Mouse (Mus musculus) testis, postnatal 10 days (tissue): ENCODE data around the gene Adgrd1.

Experiments used
- DNase-seq: peaks from one replicate; pipeline ENCODE4 v3.0.0; 2021; ENCODE audit warnings: low spot score

Gene Adgrd1

DNA sequence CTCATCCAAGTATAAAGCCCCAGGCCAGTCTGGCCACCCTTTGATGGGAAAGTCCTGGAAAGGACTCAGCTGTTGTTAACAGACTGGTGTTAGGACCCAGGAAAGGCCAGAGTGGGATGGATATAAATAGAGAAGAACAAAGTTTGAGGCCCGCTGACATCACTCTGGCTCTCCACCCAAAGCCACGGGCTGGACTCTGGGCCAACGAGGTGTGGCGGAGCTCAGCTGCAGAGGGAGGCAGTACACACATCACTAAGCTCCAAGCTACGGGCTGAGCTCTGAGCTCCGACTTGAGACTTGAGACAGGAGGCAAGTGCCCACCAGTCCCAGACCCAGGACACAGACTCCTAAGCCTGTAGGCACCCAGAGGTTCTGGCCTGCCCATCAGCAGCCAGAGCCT is at the start of gene Adgrd1:
Adgrd1 (plus strand) TSS at position 240 of the 400 bp plus-strand sequence.
- peak; percentile 51 for DNase-seq

DNA sequence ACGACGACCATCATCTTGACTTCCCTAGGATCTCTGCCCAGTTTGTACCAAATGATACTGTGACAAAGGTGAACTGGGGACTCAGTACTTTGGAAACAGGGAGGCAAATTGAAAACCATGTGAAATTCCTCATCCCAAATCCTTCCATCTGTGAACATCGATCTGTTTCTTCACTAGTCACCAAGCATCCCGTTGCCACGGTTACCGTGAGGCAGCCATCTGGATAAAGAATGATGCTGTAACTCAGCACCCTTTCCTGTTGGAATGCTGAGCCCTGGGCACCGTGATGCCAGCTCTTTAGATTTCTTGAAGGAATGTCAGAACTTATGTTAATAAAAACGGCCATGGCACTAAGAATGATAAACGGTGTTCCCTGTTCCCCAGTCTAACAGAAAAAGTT is 47.2 kb upstream of the Adgrd1 start:
- no peak for DNase-seq

DNA sequence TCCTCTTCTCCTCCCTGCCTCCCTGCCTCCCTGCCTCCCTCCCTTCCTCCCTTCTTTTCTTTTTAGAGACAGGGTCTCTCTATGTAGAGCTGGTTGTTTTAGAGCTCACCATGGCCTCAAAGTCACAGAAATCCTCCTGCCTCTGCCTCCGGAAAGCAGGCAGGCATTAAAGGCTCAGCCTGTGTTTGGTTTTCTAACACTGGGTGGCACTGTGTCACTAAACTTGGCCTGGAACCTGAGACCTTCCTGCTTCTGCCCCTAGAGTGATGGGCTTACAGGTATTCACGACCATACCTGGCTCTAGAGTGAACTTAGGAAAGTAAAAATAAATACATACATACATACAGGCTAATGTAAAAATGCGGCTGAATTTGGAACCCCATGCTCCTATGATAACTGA is 44.6 kb upstream of the Adgrd1 start:
- no peak for DNase-seq

DNA sequence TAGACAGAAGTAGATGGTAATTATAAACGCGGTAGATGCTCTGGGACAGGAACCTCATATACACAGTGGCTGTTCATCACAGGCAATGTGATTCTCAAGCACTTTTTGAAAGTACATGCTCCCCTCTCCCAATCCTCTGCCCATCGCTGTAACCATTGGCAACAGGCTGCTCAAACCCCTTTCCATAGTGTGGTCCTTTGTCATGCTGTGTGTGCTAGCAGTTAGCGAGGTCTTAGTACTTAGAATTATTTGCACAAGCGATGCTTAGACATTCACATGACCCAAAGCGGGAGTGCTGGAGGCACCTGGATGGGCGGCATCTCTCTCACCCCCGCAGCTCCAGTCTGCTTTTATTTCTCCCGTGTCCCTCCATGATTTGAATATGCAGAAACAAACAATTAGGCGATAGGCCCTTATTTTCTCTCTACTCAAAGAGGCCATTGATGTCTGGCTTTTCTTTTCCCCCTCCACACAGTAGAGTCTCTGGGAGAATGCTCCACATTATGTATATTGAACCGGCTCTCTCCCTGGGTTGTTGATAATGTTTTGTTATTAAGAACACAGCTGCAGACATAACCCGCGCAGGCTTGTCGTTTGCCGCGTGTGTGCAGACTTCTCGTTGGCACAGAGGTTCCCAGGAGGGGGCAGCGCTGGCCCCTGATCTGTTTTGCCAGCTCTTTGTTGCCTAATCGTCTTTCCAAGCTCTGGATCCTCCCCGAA is 43.8 kb upstream of the Adgrd1 start:
- DNase-seq: no peak

DNA sequence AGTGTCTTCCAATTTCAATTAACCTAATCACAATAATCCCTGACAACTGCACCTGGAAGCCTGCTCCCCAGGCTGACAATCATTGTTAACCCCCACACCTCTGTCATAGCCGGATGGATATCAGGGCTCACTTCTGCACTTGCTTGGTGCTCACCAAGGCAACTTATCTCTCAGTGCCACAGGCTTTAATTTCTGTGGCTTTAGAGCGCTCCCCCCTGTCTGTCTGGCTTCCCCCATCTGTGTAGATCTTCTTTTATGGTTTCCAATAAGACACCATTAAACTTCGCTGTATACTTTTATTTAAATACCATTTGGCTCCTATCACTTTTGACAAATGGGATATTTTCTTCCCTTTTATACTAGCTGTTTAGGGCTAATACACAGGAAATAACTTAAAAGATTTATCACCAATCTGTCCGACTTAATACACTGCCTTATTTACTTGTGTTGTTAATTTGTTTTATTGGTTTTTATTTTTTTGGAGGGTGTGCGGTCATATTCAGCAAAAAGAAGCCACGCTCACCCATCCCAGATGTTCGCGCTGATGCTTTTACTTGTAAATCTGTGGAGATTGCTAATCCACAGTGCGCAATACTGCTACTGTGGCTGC is 41.8 kb upstream of the Adgrd1 start:
- DNase-seq: no peak

DNA sequence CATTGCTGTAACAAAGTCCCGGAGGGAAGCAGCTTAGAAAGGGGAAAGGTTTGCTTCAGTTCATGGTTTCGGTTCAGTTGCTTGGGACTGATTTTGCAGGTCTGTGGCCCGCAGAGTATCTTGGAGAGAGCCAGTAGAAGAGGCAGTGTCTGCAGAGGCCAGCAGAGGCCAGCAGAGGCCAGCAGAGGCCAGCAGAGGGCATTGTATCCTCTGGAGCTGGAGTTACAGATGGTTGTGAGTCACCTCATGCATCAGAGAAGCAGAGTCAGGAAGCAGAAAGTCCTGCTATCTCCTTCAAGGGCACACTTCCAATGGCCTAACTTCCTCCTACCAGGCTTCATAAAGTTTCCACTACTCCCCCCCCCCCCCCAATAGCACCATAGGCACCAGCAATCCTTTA is 37.4 kb upstream of the Adgrd1 start:
- DNase-seq: no peak

DNA sequence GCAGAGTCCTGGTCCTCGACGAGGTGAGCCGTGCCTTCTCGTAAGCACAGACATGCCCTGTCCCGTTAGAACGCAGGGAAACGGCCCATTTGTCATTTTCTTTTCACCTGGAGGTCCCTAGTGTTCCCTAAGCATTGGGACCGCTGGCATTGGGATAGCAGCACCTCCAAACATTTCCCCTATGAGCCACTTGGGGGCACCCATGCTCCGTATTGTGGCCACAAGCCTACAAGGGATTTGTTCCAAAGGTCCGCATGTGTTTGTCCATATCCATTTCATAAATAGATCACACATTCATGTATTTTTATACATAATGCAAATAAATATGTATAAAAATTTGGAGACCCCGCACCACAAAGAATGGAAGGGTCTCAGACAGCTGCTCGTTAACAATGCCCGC is 35.0 kb upstream of the Adgrd1 start:
- peak; percentile 80 for DNase-seq

DNA sequence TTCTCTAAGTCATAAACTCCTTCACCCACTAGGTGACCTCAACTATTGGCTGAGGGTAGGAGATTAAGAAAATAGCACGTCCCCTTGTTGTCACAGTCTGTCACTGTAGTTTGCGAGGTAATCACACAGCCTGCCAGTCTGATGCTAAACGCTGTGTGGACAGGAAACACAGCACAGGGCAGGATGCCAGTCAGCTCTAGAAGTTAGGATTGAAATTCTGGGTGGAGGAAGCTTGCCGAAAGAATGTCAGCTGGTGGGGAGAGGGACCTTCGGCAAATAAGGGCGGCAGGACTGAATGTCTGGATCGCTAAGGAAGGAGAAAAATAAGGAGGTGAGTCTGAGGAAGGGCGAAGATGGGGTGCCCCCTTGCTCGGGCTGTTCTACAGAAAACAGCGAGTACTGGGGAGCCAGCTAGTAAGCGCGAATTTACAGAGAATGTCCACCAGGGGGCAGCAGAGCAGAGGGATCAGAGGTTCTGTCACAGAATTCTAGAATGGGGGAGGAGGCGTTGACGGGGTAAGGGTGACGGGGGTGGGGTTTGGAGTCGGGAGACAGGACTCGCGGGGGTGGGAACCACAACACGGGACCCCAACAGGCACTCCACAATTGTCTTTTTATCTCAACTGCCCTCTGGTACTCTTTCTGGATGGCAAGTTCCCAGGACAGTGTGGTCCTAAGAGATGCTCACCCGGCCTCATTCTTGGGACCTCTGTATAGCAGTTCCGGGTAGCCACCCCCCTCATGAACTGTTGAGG is 33.3 kb upstream of the Adgrd1 start:
- peak; percentile 91 for DNase-seq

DNA sequence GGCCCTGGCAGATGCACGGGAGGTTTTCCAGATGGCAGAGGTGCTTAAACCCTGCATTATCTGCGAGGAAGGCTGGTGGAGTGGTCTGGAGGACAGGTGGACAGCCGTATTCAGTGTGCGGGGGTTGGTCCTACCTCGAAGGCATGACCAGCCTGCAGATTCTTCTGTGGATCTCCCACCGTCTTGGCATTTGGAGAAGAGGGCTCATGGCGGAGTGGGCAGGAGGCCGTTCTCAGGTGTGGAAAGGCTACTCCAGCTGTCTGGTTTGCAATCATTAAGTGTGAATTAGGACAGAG is 32.8 kb upstream of the Adgrd1 start:
- DNase-seq: no peak

DNA sequence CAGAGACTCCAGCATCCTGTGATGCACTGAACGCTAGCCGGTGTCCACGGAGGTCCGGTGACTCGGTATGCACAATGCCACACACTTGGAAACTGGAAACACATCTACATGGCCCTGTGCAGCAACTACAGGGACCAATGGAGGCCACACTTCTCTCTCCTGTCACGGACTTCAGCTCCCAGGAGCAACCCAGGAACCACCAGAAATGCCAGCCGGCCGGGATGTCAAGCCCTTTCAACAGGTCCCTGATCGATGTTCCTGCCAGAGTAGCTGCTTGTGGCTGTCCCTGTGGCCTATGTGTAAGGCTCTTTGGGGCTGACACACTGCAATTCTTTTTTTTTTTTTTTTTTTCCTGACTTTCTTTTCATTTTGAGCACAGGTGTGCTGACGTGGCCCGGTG is 32.4 kb upstream of the Adgrd1 start:
- no peak for DNase-seq

DNA sequence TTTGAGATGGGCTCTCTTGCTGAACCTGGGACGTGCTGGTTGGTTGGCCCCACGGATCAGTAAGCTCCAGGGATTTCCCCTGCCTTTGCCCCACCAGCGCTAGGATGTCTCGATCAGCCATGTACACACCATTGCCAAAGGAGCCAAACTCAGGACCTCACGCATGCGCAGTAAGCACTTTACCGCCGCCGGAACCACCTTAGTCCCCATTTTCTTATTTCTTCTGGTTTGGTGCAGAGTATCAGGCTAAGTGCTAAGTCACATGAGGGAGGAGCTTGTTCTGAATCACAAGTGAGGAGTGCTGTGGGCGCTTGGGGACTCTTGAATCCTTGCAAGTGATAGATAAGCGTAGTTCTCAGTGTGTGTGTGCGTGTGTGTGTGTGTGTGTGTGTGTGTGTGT is 31.2 kb upstream of the Adgrd1 start:
- no peak for DNase-seq

DNA sequence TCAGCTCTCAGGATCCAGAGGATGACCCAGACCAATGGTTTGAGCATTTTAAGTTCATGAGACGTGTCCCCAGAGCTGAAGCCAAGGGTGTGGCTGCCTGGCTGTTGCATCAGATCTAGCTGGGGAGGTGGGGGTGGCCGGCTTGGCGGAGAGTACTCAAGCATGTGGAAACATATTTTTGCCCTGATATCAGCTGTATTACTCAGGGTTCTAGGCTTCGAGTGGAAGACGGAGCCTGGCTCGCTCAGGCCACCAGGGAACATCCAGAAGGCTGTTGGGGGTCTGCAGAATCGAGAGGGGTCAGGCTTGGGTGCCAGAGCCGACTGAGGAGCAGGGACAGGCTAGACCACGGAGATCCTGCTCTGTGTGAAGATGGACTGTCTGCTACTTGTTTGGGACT is 30.6 kb upstream of the Adgrd1 start:
- DNase-seq: no peak

DNA sequence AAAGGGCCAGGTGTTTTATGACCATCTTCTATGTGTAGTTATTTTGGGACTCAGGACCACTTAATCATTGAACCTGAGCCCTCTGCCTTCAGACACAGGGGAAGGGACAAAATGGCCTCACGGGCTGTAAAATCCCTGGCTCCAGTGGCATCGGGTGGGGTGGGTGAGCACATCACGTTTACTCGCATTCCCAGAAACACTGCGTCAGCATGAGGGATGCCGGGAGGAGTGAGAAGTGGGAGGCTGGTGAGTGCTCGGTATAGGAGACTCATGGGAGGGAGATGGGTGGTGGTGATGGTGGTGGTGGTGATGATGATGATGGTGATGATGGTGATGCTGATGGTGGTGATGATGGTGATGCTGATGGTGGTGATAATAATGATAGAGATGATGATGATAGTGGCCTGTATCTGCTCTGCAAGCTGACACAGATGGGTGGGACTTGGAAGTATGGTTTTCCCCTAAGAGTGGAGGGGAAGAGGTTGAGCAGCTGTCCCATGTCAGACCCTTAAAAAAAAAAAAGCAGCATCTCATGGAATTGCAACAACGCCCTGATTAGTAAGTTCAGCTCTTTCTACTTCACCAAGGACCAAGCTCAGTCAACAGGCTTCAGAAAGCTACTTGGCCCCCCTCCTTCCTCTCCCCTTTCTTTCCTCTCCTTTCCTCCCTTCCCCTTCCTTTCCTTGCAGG is 29.9 kb upstream of the Adgrd1 start:
- DNase-seq: no peak

DNA sequence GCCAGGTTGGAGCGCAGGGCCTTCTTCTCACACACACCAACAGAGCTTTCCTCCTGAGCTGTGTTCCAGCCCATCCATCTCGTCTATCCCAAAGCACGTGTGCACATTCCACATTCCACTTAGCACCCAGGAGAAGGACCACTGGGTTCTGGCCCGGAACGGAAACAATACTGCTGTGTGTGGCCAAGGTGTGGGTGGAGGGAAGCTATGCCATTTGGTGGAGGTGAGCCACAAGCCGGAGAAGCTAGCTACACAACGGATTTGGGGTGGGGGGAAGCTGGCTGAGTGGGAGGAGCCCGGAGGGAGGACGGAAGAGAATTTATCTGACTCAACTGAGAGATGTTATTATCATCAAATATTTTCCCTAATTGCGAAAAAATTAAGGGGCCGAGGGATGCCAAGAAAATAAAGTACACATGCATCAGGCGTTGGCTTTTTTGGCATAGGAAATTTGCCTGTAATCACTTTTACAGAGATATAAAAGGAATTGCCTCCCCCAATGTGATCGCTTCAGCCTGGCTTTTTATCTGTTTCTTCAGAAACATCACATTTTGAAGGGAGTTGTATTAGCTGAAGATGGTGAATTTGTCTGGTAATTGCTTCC is 29.2 kb upstream of the Adgrd1 start:
- no peak for DNase-seq

DNA sequence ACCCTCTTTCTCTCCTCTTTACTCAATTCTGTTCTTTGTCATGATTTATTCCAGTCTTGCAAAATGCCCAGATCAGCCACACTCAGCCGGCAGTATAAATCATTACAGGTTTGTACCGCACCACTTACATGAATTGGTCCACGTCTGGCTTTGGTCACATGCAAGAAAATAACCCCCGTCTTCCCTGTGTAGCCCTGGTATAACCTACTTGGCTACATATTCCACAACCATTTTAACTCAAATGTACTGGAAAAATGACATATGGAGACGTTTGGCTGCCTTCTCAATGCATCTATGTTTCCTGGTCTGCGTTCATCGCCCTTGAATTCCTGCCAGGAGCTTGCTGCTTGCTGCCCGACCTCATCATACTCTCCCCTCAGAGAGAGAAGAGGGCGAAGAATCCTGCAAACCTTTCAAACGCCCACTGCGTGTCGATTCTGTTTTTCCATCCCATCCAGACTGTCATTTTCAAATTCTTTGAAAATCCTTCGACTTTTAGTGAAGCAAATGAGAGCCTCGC is 24.7 kb upstream of the Adgrd1 start:
- no peak for DNase-seq

DNA sequence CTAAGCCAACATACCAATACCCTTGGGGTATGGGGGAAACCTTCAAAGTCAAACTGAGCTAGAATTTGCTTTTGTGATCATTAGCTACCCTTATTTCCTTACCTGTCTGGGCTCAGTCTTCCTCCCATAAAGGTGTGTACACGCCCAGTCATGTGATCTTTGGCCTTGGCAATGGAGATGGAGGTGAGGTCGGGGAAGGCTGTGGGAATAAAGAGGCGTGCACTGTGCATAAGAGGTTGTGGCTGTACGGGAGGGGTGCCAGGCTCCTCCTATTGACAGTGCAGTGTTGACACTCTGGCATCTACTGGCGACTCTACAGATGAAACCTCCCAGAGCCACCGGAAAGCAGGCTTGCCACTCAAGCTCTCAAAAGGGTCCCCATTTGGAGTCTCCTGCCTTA is 23.1 kb upstream of the Adgrd1 start:
- no peak for DNase-seq

DNA sequence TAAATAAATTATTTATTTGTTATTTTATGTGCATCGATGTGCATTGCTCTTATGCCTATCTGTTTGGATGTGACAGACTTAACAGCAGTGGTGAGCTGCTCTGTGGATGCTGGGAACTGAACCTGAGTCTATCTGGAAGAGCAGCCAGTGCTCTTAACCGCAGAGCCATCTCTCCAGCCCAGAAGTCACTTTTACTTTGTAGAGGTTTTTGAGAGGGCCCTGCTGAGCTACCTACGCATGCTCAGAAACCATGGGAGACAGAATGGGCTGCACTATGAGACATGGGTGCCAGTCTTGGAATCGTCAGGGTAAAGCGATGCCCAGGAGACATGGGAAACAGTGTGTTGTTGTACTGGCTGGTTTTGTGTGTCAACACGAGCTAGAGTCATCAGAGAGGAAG is 20.5 kb upstream of the Adgrd1 start:
- DNase-seq: no peak

DNA sequence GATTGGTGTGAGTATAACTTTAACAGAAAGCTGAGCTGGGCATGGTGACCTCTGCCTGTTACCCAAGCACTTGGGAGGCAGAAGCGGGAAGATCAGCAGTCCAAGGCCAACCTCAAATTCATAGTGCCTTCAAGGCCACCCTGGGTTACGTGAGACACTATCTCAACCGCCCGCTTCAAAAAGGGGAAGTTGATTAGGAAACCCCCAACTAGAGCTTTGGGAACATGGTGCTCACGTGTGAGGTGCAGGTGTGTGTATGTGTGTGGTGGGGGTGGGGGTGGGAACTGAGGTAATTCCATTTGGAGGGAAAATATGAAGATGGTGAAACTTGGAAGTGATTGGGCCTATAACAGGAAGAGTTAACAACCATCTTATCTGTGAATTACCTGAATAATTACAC is 19.3 kb upstream of the Adgrd1 start:
- DNase-seq: no peak

DNA sequence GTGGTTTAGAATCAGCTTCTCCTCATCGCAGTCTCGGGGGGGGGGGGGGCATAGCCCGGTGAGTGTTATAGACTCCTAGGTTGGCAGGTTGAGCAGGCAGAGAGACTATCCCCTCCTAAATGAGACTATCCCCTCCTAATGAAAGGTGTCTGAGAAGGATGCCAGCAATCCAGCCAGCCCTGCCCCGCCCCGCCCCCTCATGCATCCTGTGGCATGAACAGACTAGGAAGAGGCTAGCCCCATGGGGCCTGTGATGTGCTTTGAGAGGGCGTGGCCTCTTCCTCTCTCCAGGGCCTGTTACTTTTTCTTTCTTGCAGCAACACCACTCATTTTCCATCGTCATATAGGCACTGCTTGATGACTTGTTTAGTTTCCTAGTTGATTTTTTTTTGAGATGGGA is 15.0 kb upstream of the Adgrd1 start:
- DNase-seq: no peak

DNA sequence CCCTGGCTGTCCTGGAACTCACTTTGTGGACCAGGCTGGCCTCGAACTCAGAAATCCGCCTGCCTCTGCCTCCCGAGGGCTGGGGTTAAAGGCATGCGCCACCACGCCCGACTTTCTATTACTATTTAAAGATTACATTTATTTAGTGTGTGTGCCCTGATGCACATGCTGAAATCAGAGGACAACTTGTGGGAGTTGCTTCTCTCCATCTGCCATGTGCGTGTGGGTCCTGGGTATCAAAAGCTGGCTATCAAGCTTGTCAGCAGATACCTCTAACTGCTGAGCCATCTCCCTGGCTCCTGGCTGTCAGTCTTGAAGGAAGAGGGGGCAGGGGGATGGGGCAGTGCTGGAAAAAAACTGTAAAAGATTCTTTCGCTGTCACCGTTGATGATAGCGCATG is 11.4 kb upstream of the Adgrd1 start:
- no peak for DNase-seq

DNA sequence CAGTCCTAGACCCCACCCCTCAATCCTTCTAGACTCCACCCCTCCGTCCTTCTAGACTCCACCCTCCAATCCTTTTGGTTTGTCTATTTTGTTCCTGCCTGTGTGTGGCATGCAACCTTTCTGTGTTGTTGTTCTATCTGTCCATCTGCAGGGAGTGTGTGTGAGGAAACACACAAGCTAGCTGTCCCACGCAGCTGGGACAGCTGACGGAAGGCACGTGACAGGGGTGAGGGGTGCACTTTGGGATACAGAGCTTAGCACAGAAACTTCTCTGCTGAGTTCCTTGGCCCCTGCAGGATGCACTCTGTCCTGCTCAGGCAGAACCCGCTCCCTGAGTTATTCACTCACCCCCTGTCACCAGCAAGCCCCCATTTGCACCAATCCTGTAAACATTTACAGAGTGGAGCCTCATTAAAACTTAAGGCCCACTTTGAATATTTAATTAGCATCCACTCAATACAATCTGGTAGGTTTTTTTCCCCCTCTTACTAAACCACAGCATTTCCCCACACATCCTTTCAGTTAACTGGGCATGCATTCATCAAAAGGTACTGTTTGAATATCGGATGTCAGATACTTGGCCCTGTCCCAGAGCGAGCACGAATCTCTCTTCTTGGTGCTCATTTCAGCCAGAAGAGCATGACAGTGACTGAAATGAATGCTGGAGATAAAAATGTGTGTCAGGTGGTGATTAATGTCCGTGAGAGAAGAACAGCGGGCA is 4.0 kb upstream of the Adgrd1 start:
- no peak for DNase-seq

DNA sequence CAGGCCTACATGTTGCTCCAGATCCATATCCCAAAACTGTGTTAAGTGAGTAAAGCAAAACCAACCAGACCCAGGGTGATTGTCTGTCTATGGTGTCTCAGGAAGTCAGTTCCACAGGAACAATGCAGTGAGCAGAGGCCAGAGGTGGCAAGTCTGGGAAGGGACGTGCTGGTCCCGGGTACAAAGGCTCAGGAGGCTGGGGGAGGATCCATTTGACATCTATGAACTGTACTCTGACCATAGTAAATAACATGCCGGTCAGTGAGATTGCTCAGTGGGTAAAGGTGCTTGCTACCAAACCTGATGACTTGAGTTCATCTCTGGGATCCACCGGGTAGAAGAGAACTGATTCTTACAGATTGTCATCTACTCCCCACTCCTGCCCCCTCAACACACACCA is 3.4 kb upstream of the Adgrd1 start:
- DNase-seq: no peak
